Mouse (Mus musculus) liver, postnatal 0 days (tissue): ENCODE measurements around the gene Cyb5rl. TPM values are rescaled to one million over a fixed set of nuclear protein-coding genes. Genes with fewer than 3 reads are reported as not detected.
"Not testable (repeated sequence)": the region's sequence is repeated elsewhere in the genome, so short reads cannot be mapped to it uniquely, and the experiment has no call there.

Experiments used
- ATAC-seq: fragments of 200-750 bp; cut with Nextera tagmentation; 2 replicates; pipeline ENCODE4 v1.8.0; 2017; ENCODE audit warnings: mild to moderate bottlenecking, moderate library complexity
- DNase-seq: peaks from one replicate; pipeline ENCODE4 v3.0.0-alpha.2; 2016
- H3K27ac ChIP-seq: fragments of 300-500 bp; sonication (generic); 2 replicates; pipeline ENCODE4 v1.5.1; 2014; ENCODE audit warnings: antibody characterized with exemption, moderate library complexity, mild to moderate bottlenecking, low read depth
- H3K27me3 ChIP-seq: fragments of 300-500 bp; sonication (generic); 2 replicates; pipeline ENCODE4 v1.6.1; 2014; ENCODE audit warnings: low read length, control low read depth, mixed read lengths; ENCODE audit not compliant: insufficient read depth
- H3K36me3 ChIP-seq: fragments of 300-500 bp; sonication (generic); replicated peaks from 2 replicates; pipeline ENCODE4 v1.6.1; 2014; ENCODE audit warnings: mild to moderate bottlenecking, control low read depth, low read length, moderate library complexity, mixed read lengths; ENCODE audit not compliant: insufficient read depth
- H3K4me1 ChIP-seq: fragments of 300-500 bp; sonication (generic); 2 replicates; pipeline ENCODE4 v1.6.1; 2014; ENCODE audit warnings: antibody characterized with exemption, mild to moderate bottlenecking, control low read depth; ENCODE audit not compliant: insufficient read depth
- H3K4me2 ChIP-seq: fragments of 300-500 bp; sonication (generic); 2 replicates; pipeline ENCODE4 v1.6.1; 2014; ENCODE audit warnings: low read depth, mild to moderate bottlenecking, low read length, moderate library complexity, mixed read lengths
- H3K4me3 ChIP-seq: fragments of 300-500 bp; sonication (generic); 2 replicates; pipeline ENCODE4 v1.5.1; 2014; ENCODE audit warnings: low read depth, low read length
- H3K9ac ChIP-seq: fragments of 300-500 bp; sonication (generic); replicated peaks from 2 replicates; pipeline ENCODE4 v1.6.1; 2014; ENCODE audit warnings: mild to moderate bottlenecking, moderate library complexity
- H3K9me3 ChIP-seq: fragments of 300-500 bp; sonication (generic); 2 replicates; pipeline ENCODE4 v1.6.1; 2016; ENCODE audit warnings: mild to moderate bottlenecking, control low read depth, low read length, mixed read lengths
- CTCF ChIP-seq: sonication (generic); IDR thresholded peaks from 2 replicates; pipeline ENCODE4 v1.5.1; 2016; ENCODE audit warnings: antibody characterized with exemption, low read depth
- EP300 ChIP-seq: IDR thresholded peaks from 2 replicates; pipeline ENCODE4 v1.6.1; 2016; ENCODE audit warnings: antibody characterized with exemption, low read depth, mild to moderate bottlenecking
- WGBS: fragments of 180-500 bp; shearing (Covaris S2); extraction: QIAGEN DNeasy Blood & Tissue Kit; methylation state at CpG from one replicate; pipeline ENCODE4 v1.1.7; 2014; ENCODE audit not compliant: insufficient replicate concordance; 5-methylcytosine and 5-hydroxymethylcytosine counted together
- polyA plus RNA-seq: library from polyadenylated mRNA; unstranded; fragments of >200 nt; fragmentation: Nextera tagmentation; extraction: Ambion mirVana; gene quantifications from 2 replicates; pipeline ENCODE4 v1.2.1, GENCODE M21; 2015

The Cyb5rl gene
- polyA plus RNA-seq, 1 experiment from 2014 or later: 3.1 TPM

- H3K4me3 ChIP-seq: no peak overlapping the region
- H3K27ac ChIP-seq: no peak overlapping the region
- ATAC-seq: no peak
- no peaks in the 10 kb centered on the region for H3K27me3 ChIP-seq
- no peaks in the 10 kb centered on the region for H3K36me3 ChIP-seq
- H3K9me3 ChIP-seq: no peaks in the 10 kb centered on the region
- H3K4me2 ChIP-seq: no peak overlapping the region
- no peak overlapping the region for H3K9ac ChIP-seq
- WGBS: 41% methylated on average over 15 of the region's 15 CpGs
- TF ChIP-seq CTCF: no peak
- DNase-seq: no peak
- H3K4me1 ChIP-seq: 0 out of 2 replicates have a peak, but pooled peaks cover 2% of the 10 kb centered on the region
These were observed 31.1 kb downstream of the Cyb5rl start for GRCm38 (mm10) chr4:107097871-107098270.

GRCm38 (mm10) chr4:107098375-107098774 lies 31.6 kb downstream of the Cyb5rl start:
- DNase-seq (no peak), ATAC-seq (no peak)
- TF ChIP-seq EP300 (no peak), CTCF (no peak)
- H3K4me3 ChIP-seq: no peak overlapping the region
- H3K27me3 ChIP-seq: no peaks in the 10 kb centered on the region
- no peak overlapping the region for H3K9ac ChIP-seq
- no peak overlapping the region for H3K4me2 ChIP-seq
- no peaks in the 10 kb centered on the region for H3K9me3 ChIP-seq
- no peak overlapping the region for H3K27ac ChIP-seq
- 0 out of 2 replicates have a peak, but pooled peaks cover 2% of the 10 kb centered on the region for H3K4me1 ChIP-seq
- WGBS: 77% methylated on average over 10 of the region's 10 CpGs
- no peaks in the 10 kb centered on the region for H3K36me3 ChIP-seq

- H3K9me3 ChIP-seq: no peaks in the 10 kb centered on the region
- no peak for DNase-seq
- no peaks in the 10 kb centered on the region for H3K36me3 ChIP-seq
- H3K4me3 ChIP-seq: no peak overlapping the region
- no peaks in the 10 kb centered on the region for H3K27me3 ChIP-seq
- H3K9ac ChIP-seq: no peak overlapping the region
- H3K4me2 ChIP-seq: no peak overlapping the region
- H3K4me1 ChIP-seq: 0 out of 2 replicates have a peak, but pooled peaks cover 2% of the 10 kb centered on the region
- TF ChIP-seq CTCF: no peak
- no peak for TF ChIP-seq EP300
- no peak overlapping the region for H3K27ac ChIP-seq
- WGBS: 67% methylated on average over 17 of the region's 17 CpGs
- no peak for ATAC-seq
These were observed 32.2 kb downstream of the Cyb5rl start for GRCm38 (mm10) chr4:107098791-107099525.

GRCm38 (mm10) chr4:107102220-107102619 lies 35.4 kb downstream of the Cyb5rl start:
- DNase-seq (no peak), ATAC-seq (no peak)
- H3K27ac ChIP-seq: no peak overlapping the region
- no peaks in the 10 kb centered on the region for H3K4me1 ChIP-seq
- TF ChIP-seq EP300: no peak
- no peak for TF ChIP-seq CTCF
- no peaks in the 10 kb centered on the region for H3K36me3 ChIP-seq
- no peaks in the 10 kb centered on the region for H3K27me3 ChIP-seq
- no peaks in the 10 kb centered on the region for H3K9me3 ChIP-seq
- no peak overlapping the region for H3K9ac ChIP-seq
- H3K4me2 ChIP-seq: no peak overlapping the region
- 66% methylated on average over 8 of the region's 8 CpGs for WGBS
- H3K4me3 ChIP-seq: no peak overlapping the region

- DNase-seq (no peak), ATAC-seq (no peak)
- no peak for TF ChIP-seq CTCF
- no peak for TF ChIP-seq EP300
- H3K4me3 ChIP-seq: no peak overlapping the region
- no peaks in the 10 kb centered on the region for H3K9me3 ChIP-seq
- no peaks in the 10 kb centered on the region for H3K36me3 ChIP-seq
- H3K4me2 ChIP-seq: no peak overlapping the region
- WGBS: 86% methylated on average over 16 of the region's 16 CpGs
- no peak overlapping the region for H3K9ac ChIP-seq
- H3K27ac ChIP-seq: no peak overlapping the region
- H3K27me3 ChIP-seq: no peaks in the 10 kb centered on the region
- no peaks in the 10 kb centered on the region for H3K4me1 ChIP-seq
These were observed 40.0 kb downstream of the Cyb5rl start for GRCm38 (mm10) chr4:107106777-107107176.

GRCm38 (mm10) chr4:107108291-107108731 lies 41.5 kb downstream of the Cyb5rl start:
- no peak overlapping the region for H3K9ac ChIP-seq
- 62% methylated on average over 13 of the region's 13 CpGs for WGBS
- no peak for TF ChIP-seq CTCF
- DNase-seq: no peak
- no peaks in the 10 kb centered on the region for H3K4me1 ChIP-seq
- no peaks in the 10 kb centered on the region for H3K27me3 ChIP-seq
- no peaks in the 10 kb centered on the region for H3K36me3 ChIP-seq
- H3K4me2 ChIP-seq: no peak overlapping the region
- H3K27ac ChIP-seq: no peak overlapping the region
- no peak for ATAC-seq
- no peak overlapping the region for H3K4me3 ChIP-seq
- no peaks in the 10 kb centered on the region for H3K9me3 ChIP-seq

GRCm38 (mm10) chr4:107109181-107109580 lies 42.4 kb downstream of the Cyb5rl start:
- not testable (repeated sequence) for H3K4me3 ChIP-seq, DNase-seq, H3K9ac ChIP-seq, H3K9me3 ChIP-seq, H3K4me1 ChIP-seq, H3K27ac ChIP-seq, H3K4me2 ChIP-seq, H3K36me3 ChIP-seq, ATAC-seq, H3K27me3 ChIP-seq
- 88% methylated on average over 6 of the region's 6 CpGs for WGBS
